Mouse (Mus musculus): Measurements from ENCODE around the gene Gpc6. TPM values are rescaled to one million over a fixed set of nuclear protein-coding genes. Genes with fewer than 3 reads are reported as not detected.
A peak's percentile ranks its signal among the peaks of the same experiment; 100 is the strongest.

Gene Gpc6
- polyA plus RNA-seq, 2 experiments: 26.1 to 39.5 TPM

GRCm38 (mm10) chr14:117679926-117680325 is 754.8 kb downstream of the Gpc6 start:
- no peaks in the 10 kb centered on the region for H3K36me3 ChIP-seq (ENCODE audit: control insufficient read depth, insufficient read depth, low read length)
- TF ChIP-seq POLR2A (IDR thresholded peaks at IDR 0.05; ENCODE audit: borderline replicate concordance, extremely low read depth, insufficient read depth, insufficient read length): no peak
- 75% methylated on average over 3 of the region's 3 CpGs for WGBS

GRCm38 (mm10) chr14:117681321-117681921 is 756.3 kb downstream of the Gpc6 start:
- ATAC-seq (ENCODE audit: low FRiP score, low read depth): peak; percentile 77
- Histone ChIP-seq H3K4me3 (replicated peaks; ENCODE audit: low read length) (no peak overlapping the region), H3K27me3 (ENCODE audit: control insufficient read depth, insufficient read depth, low read length) (no peaks in the 10 kb centered on the region), H3K27ac (replicated peaks; ENCODE audit: low read depth, low read length) (no peak overlapping the region), H3K9me3 (ENCODE audit: control insufficient read depth, low read length) (no peaks in the 10 kb centered on the region), H3K9ac (ENCODE audit: low read depth, low read length, severe bottlenecking) (no peak overlapping the region), H3K4me1 (ENCODE audit: control insufficient read depth, insufficient read depth, low read length) (peaks cover 12% of the 10 kb centered on the region), H3K36me3 (ENCODE audit: control insufficient read depth, insufficient read depth, low read length) (no peaks in the 10 kb centered on the region), H3K4me2 (replicated peaks; ENCODE audit: low read depth, low read length, severe bottlenecking) (no peak overlapping the region)
- peak; percentile 46 for DNase-seq (ENCODE audit: low spot score)
- whole genome bisulfite sequencing: 16% methylated on average over 5 of the region's 5 CpGs
- TF ChIP-seq POLR2A (IDR thresholded peaks at IDR 0.05; ENCODE audit: borderline replicate concordance, extremely low read depth, insufficient read depth, insufficient read length): no peak

More at GRCm38 (mm10) chr14:117679926-117680325, 754.8 kb downstream of the Gpc6 start:
- no peaks in the 10 kb centered on the region for H3K27me3 ChIP-seq (ENCODE audit: control insufficient read depth, insufficient read depth, low read length)
- no peak overlapping the region for H3K4me3 ChIP-seq (replicated peaks; ENCODE audit: low read length)
- no peak overlapping the region for H3K9ac ChIP-seq (ENCODE audit: low read depth, low read length, severe bottlenecking)
- H3K27ac ChIP-seq (replicated peaks; ENCODE audit: low read depth, low read length): no peak overlapping the region
- DNase-seq (ENCODE audit: low spot score) (no peak), ATAC-seq (ENCODE audit: low FRiP score, low read depth) (no peak)
- peaks cover 12% of the 10 kb centered on the region for H3K4me1 ChIP-seq (ENCODE audit: control insufficient read depth, insufficient read depth, low read length)
- H3K4me2 ChIP-seq (replicated peaks; ENCODE audit: low read depth, low read length, severe bottlenecking): no peak overlapping the region
- no peaks in the 10 kb centered on the region for H3K9me3 ChIP-seq (ENCODE audit: control insufficient read depth, low read length)

- no peak for ATAC-seq (ENCODE audit: low FRiP score, low read depth)
- Histone ChIP-seq H3K36me3 (ENCODE audit: control insufficient read depth, insufficient read depth, low read length) (no peaks in the 10 kb centered on the region), H3K4me2 (replicated peaks; ENCODE audit: low read depth, low read length, severe bottlenecking) (no peak overlapping the region), H3K27me3 (ENCODE audit: control insufficient read depth, insufficient read depth, low read length) (no peaks in the 10 kb centered on the region), H3K9me3 (ENCODE audit: control insufficient read depth, low read length) (no peaks in the 10 kb centered on the region), H3K4me1 (ENCODE audit: control insufficient read depth, insufficient read depth, low read length) (peaks cover 12% of the 10 kb centered on the region), H3K4me3 (replicated peaks; ENCODE audit: low read length) (no peak overlapping the region), H3K9ac (ENCODE audit: low read depth, low read length, severe bottlenecking) (no peak overlapping the region), H3K27ac (replicated peaks; ENCODE audit: low read depth, low read length) (no peak overlapping the region)
- WGBS: 93% methylated on average over 4 of the region's 4 CpGs
- DNase-seq (ENCODE audit: low spot score): no peak
- no peak for TF ChIP-seq POLR2A (IDR thresholded peaks at IDR 0.05; ENCODE audit: borderline replicate concordance, extremely low read depth, insufficient read depth, insufficient read length)
Observed at GRCm38 (mm10) chr14:117683149-117683548, 758.0 kb downstream of the Gpc6 start.

GRCm38 (mm10) chr14:117689848-117690247 is 764.7 kb downstream of the Gpc6 start:
- no peak overlapping the region for H3K4me3 ChIP-seq (replicated peaks; ENCODE audit: low read length)
- H3K27ac ChIP-seq (replicated peaks; ENCODE audit: low read depth, low read length): no peak overlapping the region
- no peaks in the 10 kb centered on the region for H3K36me3 ChIP-seq (ENCODE audit: control insufficient read depth, insufficient read depth, low read length)
- DNase-seq (ENCODE audit: low spot score) (no peak), ATAC-seq (ENCODE audit: low FRiP score, low read depth) (no peak)
- H3K9me3 ChIP-seq (ENCODE audit: control insufficient read depth, low read length): no peaks in the 10 kb centered on the region
- no peak overlapping the region for H3K9ac ChIP-seq (ENCODE audit: low read depth, low read length, severe bottlenecking)
- H3K4me1 ChIP-seq (ENCODE audit: control insufficient read depth, insufficient read depth, low read length): peaks cover 2% of the 10 kb centered on the region; the same call in 1 of the 2 replicates
- H3K27me3 ChIP-seq (ENCODE audit: control insufficient read depth, insufficient read depth, low read length): no peaks in the 10 kb centered on the region
- TF ChIP-seq POLR2A (IDR thresholded peaks at IDR 0.05; ENCODE audit: borderline replicate concordance, extremely low read depth, insufficient read depth, insufficient read length): no peak
- no peak overlapping the region for H3K4me2 ChIP-seq (replicated peaks; ENCODE audit: low read depth, low read length, severe bottlenecking)
- 94% methylated on average over 6 of the region's 6 CpGs for WGBS

- TF ChIP-seq POLR2A (IDR thresholded peaks at IDR 0.05; ENCODE audit: borderline replicate concordance, extremely low read depth, insufficient read depth, insufficient read length): no peak
- H3K27ac ChIP-seq (replicated peaks; ENCODE audit: low read depth, low read length): no peak overlapping the region
- no peak for ATAC-seq (ENCODE audit: low FRiP score, low read depth)
- H3K36me3 ChIP-seq (ENCODE audit: control insufficient read depth, insufficient read depth, low read length): no peaks in the 10 kb centered on the region
- H3K27me3 ChIP-seq (ENCODE audit: control insufficient read depth, insufficient read depth, low read length): no peaks in the 10 kb centered on the region
- WGBS: 88% methylated on average over 8 of the region's 8 CpGs
- no peak overlapping the region for H3K4me2 ChIP-seq (replicated peaks; ENCODE audit: low read depth, low read length, severe bottlenecking)
- DNase-seq (ENCODE audit: low spot score): no peak
- no peaks in the 10 kb centered on the region for H3K9me3 ChIP-seq (ENCODE audit: control insufficient read depth, low read length)
- H3K9ac ChIP-seq (ENCODE audit: low read depth, low read length, severe bottlenecking): no peak overlapping the region
- peaks cover 2% of the 10 kb centered on the region; the same call in 1 of the 2 replicates for H3K4me1 ChIP-seq (ENCODE audit: control insufficient read depth, insufficient read depth, low read length)
- H3K4me3 ChIP-seq (replicated peaks; ENCODE audit: low read length): no peak overlapping the region
Observed at GRCm38 (mm10) chr14:117695565-117695964, 770.5 kb downstream of the Gpc6 start.

All from limb, embryonic 14.5 days (tissue).